Mouse (Mus musculus) liver, embryonic 16.5 days (tissue): ENCODE results near the gene Dusp14. TPM values are rescaled to one million over a fixed set of nuclear protein-coding genes. Genes with fewer than 3 reads are reported as not detected.

ENCODE experiments used
- ATAC-seq: fragments of 200-750 bp; cut with Nextera tagmentation; 2 replicates; pipeline ENCODE4 v1.8.0; 2017; ENCODE audit warnings: low read depth, mild to moderate bottlenecking, moderate number of reproducible peaks, moderate library complexity
- H3K27ac ChIP-seq: fragments of 300-500 bp; sonication (generic); 2 replicates; pipeline ENCODE4 v1.5.1; 2014; ENCODE audit warnings: mild to moderate bottlenecking, low read length
- H3K27me3 ChIP-seq: fragments of 300-500 bp; sonication (generic); 2 replicates; pipeline ENCODE4 v1.6.1; 2014; ENCODE audit warnings: low read depth, low read length, mixed read lengths; ENCODE audit not compliant: control insufficient read depth, insufficient read depth
- H3K36me3 ChIP-seq: fragments of 300-500 bp; sonication (generic); 2 replicates; pipeline ENCODE4 v1.6.1; 2014; ENCODE audit warnings: mild to moderate bottlenecking; ENCODE audit not compliant: control insufficient read depth, insufficient read depth
- H3K4me1 ChIP-seq: fragments of 300-500 bp; sonication (generic); 2 replicates; pipeline ENCODE4 v1.6.1; 2014; ENCODE audit warnings: low read depth, low read length, mixed read lengths; ENCODE audit not compliant: control insufficient read depth
- H3K4me2 ChIP-seq: fragments of 300-500 bp; sonication (generic); 2 replicates; pipeline ENCODE4 v1.6.1; 2014; ENCODE audit warnings: low read depth, low read length, mixed read lengths
- H3K4me3 ChIP-seq: fragments of 300-500 bp; sonication (generic); 2 replicates; pipeline ENCODE4 v1.5.1; 2014; ENCODE audit warnings: low read depth, mild to moderate bottlenecking, low read length
- H3K9ac ChIP-seq: fragments of 300-500 bp; sonication (generic); 2 replicates; pipeline ENCODE4 v1.6.1; 2014; ENCODE audit warnings: low read depth, low read length
- H3K9me3 ChIP-seq: fragments of 300-500 bp; sonication (generic); replicated peaks from 2 replicates; pipeline ENCODE4 v1.6.1; 2016; ENCODE audit warnings: low read length; ENCODE audit not compliant: control insufficient read depth
- WGBS: fragments of 180-500 bp; shearing (Covaris S2); extraction: QIAGEN DNeasy Blood & Tissue Kit; methylation state at CpG from one replicate; pipeline ENCODE4 v1.1.7; 2014; ENCODE audit not compliant: insufficient replicate concordance; 5-methylcytosine and 5-hydroxymethylcytosine counted together
- polyA plus RNA-seq: library from polyadenylated mRNA; unstranded; fragments of >200 nt; fragmentation: Nextera tagmentation; extraction: Ambion mirVana; gene quantifications from 2 replicates; pipeline ENCODE4 v1.2.1, GENCODE M21; 2015

Gene Dusp14
- polyA plus RNA-seq, 1 experiment from 2014 or later, result 1.5 TPM

GRCm38 (mm10) chr11:84040621-84041020 is 28.4 kb downstream of the Dusp14 start:
- Histone ChIP-seq H3K9me3 (no peaks in the 10 kb centered on the region), H3K4me1 (no peaks in the 10 kb centered on the region), H3K4me2 (no peak overlapping the region), H3K9ac (no peak overlapping the region), H3K4me3 (no peak overlapping the region), H3K27ac (no peak overlapping the region), H3K27me3 (no peaks in the 10 kb centered on the region), H3K36me3 (peaks cover 3% of the 10 kb centered on the region; the same call in 1 of the 2 replicates)
- 83% methylated on average over 6 of the region's 6 CpGs for WGBS
- ATAC-seq, result no peak

GRCm38 (mm10) chr11:84033671-84034070 is 35.4 kb downstream of the Dusp14 start:
- H3K4me1 ChIP-seq, result no peaks in the 10 kb centered on the region
- no peaks in the 10 kb centered on the region for H3K9me3 ChIP-seq
- no peak overlapping the region for H3K9ac ChIP-seq
- no peaks in the 10 kb centered on the region; the same call in 1 of the 2 replicates for H3K36me3 ChIP-seq
- H3K4me3 ChIP-seq, result no peak overlapping the region
- ATAC-seq, result no peak
- no peak overlapping the region for H3K4me2 ChIP-seq
- H3K27me3 ChIP-seq, result no peaks in the 10 kb centered on the region
- 85% methylated on average over 5 of the region's 5 CpGs for WGBS
- no peak overlapping the region for H3K27ac ChIP-seq

GRCm38 (mm10) chr11:84032559-84032958 is 36.5 kb downstream of the Dusp14 start:
- Histone ChIP-seq H3K9me3 (no peaks in the 10 kb centered on the region), H3K36me3 (peaks cover under 1% of the 10 kb centered on the region; the same call in 1 of the 2 replicates), H3K9ac (no peak overlapping the region), H3K4me2 (no peak overlapping the region), H3K4me1 (no peaks in the 10 kb centered on the region), H3K4me3 (no peak overlapping the region), H3K27ac (no peak overlapping the region), H3K27me3 (no peaks in the 10 kb centered on the region)
- ATAC-seq, result no peak
- 69% methylated on average over 5 of the region's 5 CpGs for WGBS

GRCm38 (mm10) chr11:84031971-84032370 is 37.1 kb downstream of the Dusp14 start:
- peaks cover 6% of the 10 kb centered on the region; the same call in 1 of the 2 replicates for H3K36me3 ChIP-seq
- no peaks in the 10 kb centered on the region for H3K9me3 ChIP-seq
- H3K27me3 ChIP-seq, result no peaks in the 10 kb centered on the region
- no peak overlapping the region for H3K27ac ChIP-seq
- H3K9ac ChIP-seq, result no peak overlapping the region
- ATAC-seq, result no peak
- H3K4me2 ChIP-seq, result no peak overlapping the region
- no peak overlapping the region for H3K4me3 ChIP-seq
- H3K4me1 ChIP-seq, result no peaks in the 10 kb centered on the region
- 44% methylated on average over 9 of the region's 9 CpGs for WGBS

GRCm38 (mm10) chr11:84028271-84029028 is 40.6 kb downstream of the Dusp14 start:
- H3K4me3 ChIP-seq, result no peak overlapping the region
- H3K9me3 ChIP-seq, result no peaks in the 10 kb centered on the region
- 74% methylated on average over 9 of the region's 9 CpGs for WGBS
- no peak for ATAC-seq
- no peak overlapping the region for H3K9ac ChIP-seq
- no peak overlapping the region for H3K27ac ChIP-seq
- no peak overlapping the region for H3K4me2 ChIP-seq
- H3K4me1 ChIP-seq, result no peaks in the 10 kb centered on the region
- H3K36me3 ChIP-seq, result peaks cover 25% of the 10 kb centered on the region
- no peaks in the 10 kb centered on the region for H3K27me3 ChIP-seq

- Histone ChIP-seq H3K9me3 (no peaks in the 10 kb centered on the region), H3K36me3 (peaks cover 28% of the 10 kb centered on the region), H3K27me3 (no peaks in the 10 kb centered on the region), H3K27ac (no peak overlapping the region), H3K4me3 (no peak overlapping the region), H3K9ac (no peak overlapping the region), H3K4me1 (no peaks in the 10 kb centered on the region), H3K4me2 (no peak overlapping the region)
- no peak for ATAC-seq
- 79% methylated on average over 5 of the region's 5 CpGs for WGBS
Observed at GRCm38 (mm10) chr11:84027231-84027630, 41.8 kb downstream of the Dusp14 start.

GRCm38 (mm10) chr11:84016810-84017508 is 52.1 kb downstream of the Dusp14 start:
- 73% methylated on average over 7 of the region's 7 CpGs for WGBS
- ATAC-seq, result peak; percentile 80
- H3K27ac ChIP-seq, result peak overlapping the region; percentile 69

GRCm38 (mm10) chr11:84016147-84016809 is 52.8 kb downstream of the Dusp14 start:
- ATAC-seq, result no peak
- Histone ChIP-seq H3K4me3 (no peak overlapping the region), H3K27ac (peak overlapping the region; percentile 69), H3K9me3 (no peaks in the 10 kb centered on the region), H3K36me3 (peaks cover 6% of the 10 kb centered on the region), H3K4me2 (no peak overlapping the region), H3K4me1 (peaks cover 3% of the 10 kb centered on the region; the same call in 1 of the 2 replicates), H3K27me3 (no peaks in the 10 kb centered on the region), H3K9ac (no peak overlapping the region)
- 63% methylated on average over 6 of the region's 6 CpGs for WGBS

More at GRCm38 (mm10) chr11:84016810-84017508, 52.1 kb downstream of the Dusp14 start:
- H3K9ac ChIP-seq, result no peak overlapping the region
- H3K4me2 ChIP-seq, result no peak overlapping the region
- peaks cover 3% of the 10 kb centered on the region; the same call in 1 of the 2 replicates for H3K4me1 ChIP-seq
- H3K4me3 ChIP-seq, result no peak overlapping the region
- peaks cover 9% of the 10 kb centered on the region for H3K36me3 ChIP-seq
- no peaks in the 10 kb centered on the region for H3K9me3 ChIP-seq
- H3K27me3 ChIP-seq, result no peaks in the 10 kb centered on the region
